Mouse (Mus musculus) liver, embryonic 14.5 days (tissue): ENCODE results near the gene Aadat. TPM values are rescaled to one million over a fixed set of nuclear protein-coding genes. Genes with fewer than 3 reads are reported as not detected.

Source experiments
- ATAC-seq: fragments of 200-750 bp; cut with Nextera tagmentation; 2 replicates; pipeline ENCODE4 v1.8.0; 2017; ENCODE audit warnings: moderate number of reproducible peaks, mild to moderate bottlenecking, moderate library complexity; ENCODE audit not compliant: insufficient read depth
- DNase-seq, 3 experiments: peaks; one replicate each; pipeline ENCODE4 v3.0.0-alpha.2; 2012 to 2013; ENCODE audit warnings: low read depth in 3 of 3, low spot score in 3 of 3
- H3K27ac ChIP-seq: fragments of 300-500 bp; sonication (generic); 2 replicates; pipeline ENCODE4 v1.5.1; 2014; ENCODE audit warnings: moderate library complexity, mild to moderate bottlenecking, control low read depth, inconsistent platforms
- H3K27me3 ChIP-seq: fragments of 300-500 bp; sonication (generic); 2 replicates; pipeline ENCODE4 v1.6.1; 2014; ENCODE audit warnings: mild to moderate bottlenecking, low read length, moderate library complexity; ENCODE audit not compliant: control insufficient read depth, insufficient read depth
- H3K36me3 ChIP-seq: fragments of 300-500 bp; sonication (generic); replicated peaks from 2 replicates; pipeline ENCODE4 v1.6.1; 2014; ENCODE audit warnings: low read depth; ENCODE audit not compliant: control insufficient read depth, insufficient read depth
- H3K4me1 ChIP-seq, 2 experiments: fragments of 200-500 bp in 1 of 2; fragments of 300-500 bp in 1 of 2; sonication (generic) in 1 of 2; replicated peaks; 2 replicates each; pipeline ENCODE4 v1.6.1; 2012 to 2014; ENCODE audit warnings: antibody characterized with exemption in 1 of 2, inconsistent platforms in 1 of 2, low read length in 1 of 2; ENCODE audit not compliant: control insufficient read depth in 2 of 2, insufficient read depth in 2 of 2
- H3K4me2 ChIP-seq: fragments of 300-500 bp; sonication (generic); 2 replicates; pipeline ENCODE4 v1.6.1; 2014; ENCODE audit warnings: low read depth, mild to moderate bottlenecking, control low read depth, moderate library complexity
- H3K4me3 ChIP-seq, 2 experiments: fragments of 200-500 bp in 1 of 2; fragments of 300-500 bp in 1 of 2; sonication (generic) in 1 of 2; 2 replicates each; pipeline ENCODE4 v1.5.1; 2012 to 2014; ENCODE audit warnings: low read depth in 2 of 2, low read length in 2 of 2, mild to moderate bottlenecking in 2 of 2, control low read depth in 1 of 2, inconsistent platforms in 1 of 2, moderate library complexity in 1 of 2; ENCODE audit not compliant: insufficient read depth in 1 of 2
- H3K9ac ChIP-seq: fragments of 300-500 bp; sonication (generic); replicated peaks from 2 replicates; pipeline ENCODE4 v1.6.1; 2014; ENCODE audit warnings: mild to moderate bottlenecking, control low read depth, moderate library complexity
- H3K9me3 ChIP-seq: fragments of 300-500 bp; sonication (generic); 2 replicates; pipeline ENCODE4 v1.6.1; 2016; ENCODE audit warnings: low read length, mixed read lengths; ENCODE audit not compliant: control insufficient read depth
- CTCF ChIP-seq: IDR thresholded peaks from 2 replicates; pipeline ENCODE4 v1.5.1; 2016; ENCODE audit warnings: antibody characterized with exemption, low read depth, control low read depth
- EP300 ChIP-seq: IDR thresholded peaks from 2 replicates; pipeline ENCODE4 v1.6.1; 2016; ENCODE audit warnings: antibody characterized with exemption, low read depth
- WGBS: fragments of 180-500 bp; shearing (Covaris S2); extraction: QIAGEN DNeasy Blood & Tissue Kit; methylation state at CpG from one replicate; pipeline ENCODE4 v1.1.7; 2014; ENCODE audit not compliant: insufficient replicate concordance; 5-methylcytosine and 5-hydroxymethylcytosine counted together
- polyA plus RNA-seq, 2 experiments: library from polyadenylated mRNA; depleted of rRNA in 1 of 2; stranded (reverse) in 1 of 2; unstranded in 1 of 2; fragments of >200 nt; fragmentation: Nextera tagmentation in 1 of 2; extraction: Ambion mirVana in 1 of 2; gene quantifications; 2 replicates each; pipeline versions ENCODE4 v1.2.1 to v1.2.3; 2012 to 2014

The Aadat gene
- polyA plus RNA-seq (2012; rRNA removed) (6.2 and 7.6 TPM in 2 replicates), polyA plus RNA-seq (2014; fragmentation: Nextera tagmentation; extraction: Ambion mirVana) (7.3 and 8.7 TPM in 2 replicates)

DNA sequence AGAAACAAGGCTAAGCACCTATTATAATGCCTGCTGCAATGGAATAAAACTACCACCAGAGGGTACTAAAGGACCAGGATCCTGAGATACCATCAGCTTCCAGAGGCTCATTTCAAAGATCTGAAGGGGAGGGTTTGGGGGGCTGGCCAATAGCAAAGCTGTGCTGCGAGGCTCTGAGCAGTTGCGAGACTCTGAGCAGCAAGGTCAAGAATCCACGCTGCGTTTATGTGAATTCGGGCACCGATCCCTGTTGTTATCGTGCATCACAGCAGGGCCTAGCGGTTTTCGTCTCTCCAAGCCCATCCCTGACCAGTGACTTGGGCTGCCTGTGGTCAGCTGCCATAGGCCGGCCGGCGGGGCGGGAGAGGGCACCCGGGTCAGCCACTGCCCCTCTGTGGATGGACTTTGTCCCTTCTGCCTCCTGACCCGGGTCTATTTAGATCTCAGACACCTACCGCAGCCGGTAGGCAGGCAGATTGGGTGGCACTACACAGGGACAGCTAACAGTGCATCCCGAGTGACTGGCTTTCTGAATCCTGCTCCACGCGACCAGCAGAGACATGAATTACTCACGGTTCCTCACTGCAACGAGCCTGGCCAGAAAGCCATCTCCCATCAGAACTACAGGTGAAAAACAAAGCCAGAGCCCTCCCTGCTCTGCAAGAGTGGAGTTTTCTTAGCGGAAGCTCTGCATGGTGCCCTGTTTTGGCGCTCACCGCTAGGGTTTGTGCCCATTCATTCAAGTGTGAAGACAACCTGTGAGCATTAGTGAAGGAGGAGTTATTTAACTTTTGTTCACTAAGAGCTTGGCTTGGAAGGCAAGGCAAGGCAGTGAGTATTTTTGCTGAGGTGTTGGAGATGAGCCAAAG lies at the start of gene Aadat:
Gene Aadat, plus strand, starts transcription at position 280 of the 869 bp plus-strand sequence.
- H3K4me2 ChIP-seq = peak within 1 kb of the TSS; percentile 52
- no peak within 1 kb of the TSS for H3K9ac ChIP-seq
- no peak within 1 kb of the TSS for H3K27ac ChIP-seq
- DNase-seq = peak; percentile 15 to 30 (median 22)
- WGBS = 1% methylated on average over 25 of the region's 25 CpGs
- peak within 1 kb of the TSS; percentile 4 to 47; a peak in 3 of 4 replicates for H3K4me3 ChIP-seq
- H3K27me3 ChIP-seq = no peaks in the 10 kb centered on the region
- H3K36me3 ChIP-seq = no peaks in the 10 kb centered on the region
- ATAC-seq = peak; percentile 89
- no peaks in the 10 kb centered on the region for H3K9me3 ChIP-seq
- H3K4me1 ChIP-seq = no peaks in the 10 kb centered on the region
- TF ChIP-seq CTCF (peak; percentile 64), EP300 (no peak)

DNA sequence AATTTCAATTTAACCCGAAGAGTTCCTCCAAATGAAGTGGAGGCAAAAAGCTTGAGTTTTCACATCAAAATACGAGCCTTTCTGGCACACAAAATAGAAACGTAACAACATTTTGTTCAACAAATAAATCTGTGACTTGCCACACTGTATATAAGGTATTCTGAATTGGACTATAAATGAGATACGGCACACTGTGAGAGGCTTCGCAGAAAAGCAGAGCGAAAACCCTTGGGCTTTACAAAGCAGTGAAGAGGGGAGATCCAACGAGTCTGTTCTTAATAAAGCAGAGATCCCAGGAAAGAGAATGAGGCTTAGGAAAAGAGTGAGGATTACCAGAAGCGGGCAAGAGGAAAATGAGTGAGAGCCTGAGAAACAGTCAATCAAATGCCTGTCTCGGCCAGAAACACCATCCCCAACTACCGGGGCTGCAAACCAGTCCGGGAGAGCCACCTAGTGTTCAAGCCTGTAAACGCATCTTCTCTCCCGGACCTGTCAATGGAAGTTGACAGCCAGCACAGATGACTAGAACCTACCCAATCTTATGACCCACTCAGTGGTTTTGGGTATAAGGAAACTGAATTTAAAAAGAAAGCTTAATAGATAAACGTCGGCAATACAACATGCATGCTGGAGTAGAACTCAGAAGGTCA lies 38.9 kb upstream of the Aadat start:
- no peak for ATAC-seq
- no peak overlapping the region for H3K4me2 ChIP-seq
- H3K27me3 ChIP-seq = no peaks in the 10 kb centered on the region
- H3K9ac ChIP-seq = no peak overlapping the region
- H3K4me1 ChIP-seq = no peaks in the 10 kb centered on the region
- H3K27ac ChIP-seq = no peak overlapping the region
- no peak for TF ChIP-seq EP300
- TF ChIP-seq CTCF = peak; percentile 65
- DNase-seq = no peak
- 30% methylated on average over 15 of the region's 15 CpGs for WGBS
- no peaks in the 10 kb centered on the region for H3K36me3 ChIP-seq
- H3K4me3 ChIP-seq = no peak overlapping the region
- H3K9me3 ChIP-seq = no peaks in the 10 kb centered on the region

DNA sequence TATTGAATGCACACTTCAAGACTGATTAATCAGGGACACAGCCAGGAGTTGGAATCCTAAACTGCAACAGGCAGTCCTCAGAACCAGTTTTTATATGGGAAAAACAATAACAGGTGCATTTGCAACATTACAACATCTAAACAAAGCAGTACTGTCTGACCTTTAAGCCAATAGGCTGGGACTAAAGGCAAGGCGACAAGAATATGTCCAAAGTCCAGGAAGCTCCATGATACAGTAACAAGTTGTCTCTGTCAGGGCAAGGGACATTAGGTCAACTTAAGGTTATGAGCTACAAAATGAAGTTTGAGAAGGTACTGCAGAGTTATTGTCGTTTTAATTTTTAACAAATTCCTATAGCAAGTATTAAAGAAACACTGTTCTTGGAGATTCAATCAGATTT lies 15.6 kb upstream of the Aadat start:
- no peak for DNase-seq
- Histone ChIP-seq H3K9me3 (no peaks in the 10 kb centered on the region), H3K9ac (no peak overlapping the region), H3K27ac (no peak overlapping the region), H3K4me3 (no peak overlapping the region), H3K4me1 (no peaks in the 10 kb centered on the region), H3K36me3 (no peaks in the 10 kb centered on the region), H3K4me2 (no peak overlapping the region), H3K27me3 (no peaks in the 10 kb centered on the region)
- TF ChIP-seq EP300 = no peak
- TF ChIP-seq CTCF = no peak
- no peak for ATAC-seq
- WGBS = 46% methylated on average over 2 of the region's 2 CpGs

DNA sequence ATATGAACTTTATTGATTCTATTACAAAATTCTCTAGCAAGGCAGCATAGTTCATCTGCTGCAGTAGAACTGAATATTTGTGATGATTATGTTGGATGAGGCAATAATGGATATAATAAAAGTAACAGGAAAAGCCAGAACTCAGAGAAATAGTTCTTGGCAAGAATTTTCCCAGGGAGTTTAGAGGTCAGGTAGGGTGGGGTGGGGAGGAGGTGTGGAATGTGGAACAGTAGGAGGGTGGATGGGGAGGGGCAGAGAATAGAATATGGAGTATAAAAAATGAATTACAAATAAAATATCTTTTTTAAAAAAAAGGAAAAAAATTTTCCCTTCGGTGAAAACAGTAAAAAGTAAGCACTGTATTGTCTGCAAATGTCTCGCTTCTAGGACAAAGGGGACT lies 13.9 kb upstream of the Aadat start:
- ATAC-seq = no peak
- DNase-seq = no peak

DNA sequence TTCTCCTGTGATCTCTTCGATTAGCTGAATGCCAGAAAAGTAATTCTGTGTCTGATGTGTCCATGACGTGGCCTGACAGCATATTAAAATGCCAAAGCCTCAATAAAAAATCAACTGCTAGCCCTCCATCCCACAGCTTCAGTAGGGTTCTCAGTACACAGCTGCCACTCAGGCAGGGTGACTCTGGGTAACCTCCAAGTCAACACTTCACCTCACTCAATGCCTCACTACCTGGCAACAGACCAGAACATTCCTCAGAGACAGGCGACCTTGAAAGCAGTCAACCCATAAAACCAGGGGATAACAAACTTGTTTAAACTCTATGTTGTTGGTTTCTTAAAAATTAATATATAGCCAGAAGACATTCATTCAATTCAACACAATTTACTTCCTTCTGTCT lies 13.3 kb upstream of the Aadat start:
- Histone ChIP-seq H3K27ac (no peak overlapping the region), H3K4me1 (no peaks in the 10 kb centered on the region), H3K9me3 (no peaks in the 10 kb centered on the region), H3K9ac (no peak overlapping the region), H3K4me2 (no peak overlapping the region), H3K4me3 (no peak overlapping the region), H3K36me3 (no peaks in the 10 kb centered on the region), H3K27me3 (no peaks in the 10 kb centered on the region)
- ATAC-seq = no peak
- 45% methylated on average over 3 of the region's 3 CpGs for WGBS
- no peak for DNase-seq
- no peak for TF ChIP-seq CTCF
- TF ChIP-seq EP300 = no peak

More for the DNA sequence above, 13.9 kb upstream of the Aadat start:
- WGBS = 63% methylated on average over 2 of the region's 2 CpGs
- H3K27ac ChIP-seq = no peak overlapping the region
- no peak overlapping the region for H3K4me2 ChIP-seq
- TF ChIP-seq EP300 (no peak), CTCF (no peak)
- no peaks in the 10 kb centered on the region for H3K4me1 ChIP-seq
- H3K27me3 ChIP-seq = no peaks in the 10 kb centered on the region
- H3K9me3 ChIP-seq = no peaks in the 10 kb centered on the region
- no peak overlapping the region for H3K4me3 ChIP-seq
- no peak overlapping the region for H3K9ac ChIP-seq
- no peaks in the 10 kb centered on the region for H3K36me3 ChIP-seq
